Mouse (Mus musculus) heart, embryonic 12.5 days (tissue): ENCODE results near the gene Sf3b1. TPM values are rescaled to one million over a fixed set of nuclear protein-coding genes. Genes with fewer than 3 reads are reported as not detected.

ENCODE experiments used
- ATAC-seq: fragments of 200-750 bp; cut with Nextera tagmentation; 2 replicates; pipeline ENCODE4 v1.8.0; 2017; ENCODE audit warnings: moderate TSS enrichment, moderate library complexity; ENCODE audit not compliant: insufficient number of reproducible peaks, low FRiP score
- H3K27ac ChIP-seq: fragments of 300-500 bp; sonication (generic); 2 replicates; pipeline ENCODE4 v1.5.1; 2016; ENCODE audit warnings: mild to moderate bottlenecking, moderate library complexity; ENCODE audit not compliant: poor library complexity, severe bottlenecking
- H3K27me3 ChIP-seq: fragments of 300-500 bp; sonication (generic); replicated peaks from 2 replicates; pipeline ENCODE4 v1.6.1; 2016; ENCODE audit warnings: mild to moderate bottlenecking, moderate library complexity
- H3K36me3 ChIP-seq: fragments of 300-500 bp; sonication (generic); 2 replicates; pipeline ENCODE4 v1.6.1; 2016; ENCODE audit warnings: mild to moderate bottlenecking, moderate library complexity
- H3K4me1 ChIP-seq: fragments of 300-500 bp; sonication (generic); replicated peaks from 2 replicates; pipeline ENCODE4 v1.6.1; 2016; ENCODE audit warnings: mild to moderate bottlenecking
- H3K4me2 ChIP-seq: fragments of 300-500 bp; sonication (generic); 2 replicates; pipeline ENCODE4 v1.6.1; 2016; ENCODE audit warnings: mild to moderate bottlenecking, moderate library complexity
- H3K4me3 ChIP-seq: fragments of 300-500 bp; sonication (generic); 2 replicates; pipeline ENCODE4 v1.5.1; 2016; ENCODE audit warnings: mild to moderate bottlenecking
- H3K9ac ChIP-seq: fragments of 300-500 bp; sonication (generic); 2 replicates; pipeline ENCODE4 v1.6.1; 2016; ENCODE audit warnings: mild to moderate bottlenecking, moderate library complexity
- H3K9me3 ChIP-seq: fragments of 300-500 bp; sonication (generic); replicated peaks from 2 replicates; pipeline ENCODE4 v1.6.1; 2016; ENCODE audit warnings: mild to moderate bottlenecking, moderate library complexity
- WGBS: fragments of 180-500 bp; shearing (Covaris S2); methylation state at CpG from one replicate; pipeline ENCODE4 v1.1.7; 2016; 5-methylcytosine and 5-hydroxymethylcytosine counted together
- polyA plus RNA-seq: library from polyadenylated mRNA; unstranded; fragments of >200 nt; fragmentation: Nextera tagmentation; extraction: Ambion mirVana; gene quantifications from 2 replicates; pipeline ENCODE4 v1.2.1, GENCODE M21; 2016

Gene Sf3b1
- polyA plus RNA-seq, 1 experiment from 2014 or later = 208 TPM

- H3K36me3 ChIP-seq = peaks cover 16% of the 10 kb centered on the region
- no peaks in the 10 kb centered on the region for H3K9me3 ChIP-seq
- peak; percentile 100 for ATAC-seq
- WGBS = under 1% methylated on average over 46 of the region's 46 CpGs
- peak within 1 kb of the TSS; percentile 98 for H3K4me3 ChIP-seq
- H3K4me2 ChIP-seq = peak within 1 kb of the TSS; percentile 87
- peak within 1 kb of the TSS; percentile 85 for H3K9ac ChIP-seq
- peak within 1 kb of the TSS; percentile 97 for H3K27ac ChIP-seq
- H3K4me1 ChIP-seq = peaks cover 13% of the 10 kb centered on the region
- H3K27me3 ChIP-seq = no peaks in the 10 kb centered on the region
Measured at GRCm38 (mm10) chr1:55052355-55052953, 25.2 kb upstream of the Sf3b1 start, which contains the start of gene Coq10b. TSS of gene Coq10b (plus strand) at chr1:55052770.

- no peaks in the 10 kb centered on the region for H3K27me3 ChIP-seq
- H3K4me3 ChIP-seq = no peak overlapping the region
- peaks cover 11% of the 10 kb centered on the region for H3K36me3 ChIP-seq
- H3K4me1 ChIP-seq = peaks cover 13% of the 10 kb centered on the region
- no peak overlapping the region for H3K27ac ChIP-seq
- ATAC-seq = no peak
- no peaks in the 10 kb centered on the region for H3K9me3 ChIP-seq
- no peak overlapping the region for H3K9ac ChIP-seq
- H3K4me2 ChIP-seq = peak overlapping the region; percentile 87
- 73% methylated on average over 3 of the region's 3 CpGs for WGBS
Measured at GRCm38 (mm10) chr1:55051671-55052070, 24.4 kb upstream of the Sf3b1 start.

DNA sequence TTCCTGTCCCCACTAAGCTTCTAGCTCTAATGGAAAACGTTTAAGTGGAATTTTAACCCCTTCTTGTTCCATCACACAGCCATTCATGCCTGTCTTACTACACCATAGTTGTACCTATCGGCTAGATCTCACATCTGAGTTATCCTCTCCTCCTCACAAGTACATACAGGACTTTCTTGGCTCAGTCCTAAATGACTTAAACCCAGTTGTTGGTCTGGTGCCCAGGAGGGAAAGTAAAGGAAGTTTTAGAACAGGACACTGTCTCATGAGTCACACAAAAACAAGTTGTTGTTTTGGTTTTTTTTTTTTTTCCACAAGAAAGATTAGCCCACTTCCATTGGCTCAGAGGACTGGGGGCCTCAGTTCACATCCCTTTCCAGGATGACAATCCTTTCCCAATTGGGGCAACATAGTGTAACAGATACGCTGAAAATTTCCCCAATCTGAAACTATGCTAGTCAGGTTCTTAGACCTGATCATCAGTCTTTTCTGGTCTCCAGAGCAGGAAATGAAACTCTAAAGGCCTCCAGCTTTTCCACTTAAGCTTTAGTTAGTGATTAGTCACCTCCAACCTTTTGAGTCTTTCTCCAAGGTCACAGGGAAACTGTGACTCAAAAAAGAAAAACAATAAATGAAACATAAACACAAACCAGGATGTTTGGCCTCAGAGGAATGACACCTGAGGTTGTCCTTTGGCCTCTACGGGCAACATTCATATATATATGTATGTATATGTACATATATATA, 21.7 kb upstream of the Sf3b1 start:
- Histone ChIP-seq H3K9ac (no peak overlapping the region), H3K27ac (no peak overlapping the region), H3K4me3 (no peak overlapping the region), H3K27me3 (no peaks in the 10 kb centered on the region), H3K4me2 (no peak overlapping the region), H3K4me1 (peaks cover 8% of the 10 kb centered on the region), H3K36me3 (no peaks in the 10 kb centered on the region), H3K9me3 (no peaks in the 10 kb centered on the region)
- 55% methylated on average over 4 of the region's 4 CpGs for WGBS
- no peak for ATAC-seq

DNA sequence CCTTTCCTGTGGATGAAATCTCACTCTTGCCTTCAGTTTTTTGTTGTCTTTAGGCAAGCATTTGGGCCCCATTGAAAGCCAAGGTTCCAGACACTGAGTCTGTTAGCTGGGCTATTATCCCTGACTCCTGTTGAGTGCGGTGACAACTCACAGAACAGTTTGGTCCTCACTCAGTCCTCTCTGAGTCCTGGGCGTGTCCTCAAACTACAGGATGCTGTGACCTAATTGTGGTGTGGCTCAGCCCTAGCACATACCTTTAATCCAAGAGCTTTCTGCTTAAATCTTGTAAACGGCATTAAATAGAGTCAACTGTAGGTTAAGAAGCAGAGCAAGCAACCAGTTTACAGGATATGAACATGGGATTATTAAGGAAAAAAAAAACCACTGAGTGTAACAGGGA, 15.9 kb upstream of the Sf3b1 start:
- Histone ChIP-seq H3K27me3 (no peaks in the 10 kb centered on the region), H3K27ac (no peak overlapping the region), H3K9me3 (peaks cover 21% of the 10 kb centered on the region), H3K4me2 (no peak overlapping the region), H3K4me3 (no peak overlapping the region), H3K36me3 (no peaks in the 10 kb centered on the region), H3K9ac (no peak overlapping the region), H3K4me1 (no peaks in the 10 kb centered on the region)
- no peak for ATAC-seq
- 71% methylated on average over 3 of the region's 3 CpGs for WGBS

GRCm38 (mm10) chr1:55042246-55042645, 15.0 kb upstream of the Sf3b1 start:
- H3K27me3 ChIP-seq = no peaks in the 10 kb centered on the region
- H3K9me3 ChIP-seq = peaks cover 21% of the 10 kb centered on the region
- H3K4me1 ChIP-seq = no peaks in the 10 kb centered on the region
- H3K9ac ChIP-seq = no peak overlapping the region
- H3K36me3 ChIP-seq = no peaks in the 10 kb centered on the region
- 70% methylated on average over 1 of the region's 1 CpGs for WGBS
- no peak overlapping the region for H3K4me3 ChIP-seq
- no peak overlapping the region for H3K27ac ChIP-seq
- H3K4me2 ChIP-seq = no peak overlapping the region
- no peak for ATAC-seq

- Histone ChIP-seq H3K4me2 (no peak overlapping the region), H3K4me1 (no peaks in the 10 kb centered on the region), H3K27me3 (no peaks in the 10 kb centered on the region), H3K27ac (no peak overlapping the region), H3K9me3 (peaks cover 21% of the 10 kb centered on the region), H3K9ac (no peak overlapping the region), H3K36me3 (no peaks in the 10 kb centered on the region), H3K4me3 (no peak overlapping the region)
- 82% methylated on average over 4 of the region's 4 CpGs for WGBS
- ATAC-seq = peak; percentile 73; the same call in 1 of the 2 replicates
Measured at GRCm38 (mm10) chr1:55041691-55042090, 14.4 kb upstream of the Sf3b1 start.

GRCm38 (mm10) chr1:55039944-55040343, 12.7 kb upstream of the Sf3b1 start:
- no peak overlapping the region for H3K27ac ChIP-seq
- H3K4me3 ChIP-seq = no peak overlapping the region
- H3K9ac ChIP-seq = no peak overlapping the region
- H3K9me3 ChIP-seq = peaks cover 21% of the 10 kb centered on the region
- H3K4me2 ChIP-seq = no peak overlapping the region
- H3K27me3 ChIP-seq = no peaks in the 10 kb centered on the region
- no peaks in the 10 kb centered on the region for H3K4me1 ChIP-seq
- 80% methylated on average over 1 of the region's 1 CpGs for WGBS
- no peaks in the 10 kb centered on the region for H3K36me3 ChIP-seq
- no peak for ATAC-seq

- Histone ChIP-seq H3K4me3 (no peak overlapping the region), H3K27ac (no peak overlapping the region), H3K9me3 (no peaks in the 10 kb centered on the region), H3K4me1 (no peaks in the 10 kb centered on the region), H3K9ac (no peak overlapping the region), H3K4me2 (no peak overlapping the region), H3K27me3 (no peaks in the 10 kb centered on the region), H3K36me3 (no peaks in the 10 kb centered on the region)
- ATAC-seq = no peak
Measured at GRCm38 (mm10) chr1:55031026-55031779, 3.9 kb upstream of the Sf3b1 start.

DNA sequence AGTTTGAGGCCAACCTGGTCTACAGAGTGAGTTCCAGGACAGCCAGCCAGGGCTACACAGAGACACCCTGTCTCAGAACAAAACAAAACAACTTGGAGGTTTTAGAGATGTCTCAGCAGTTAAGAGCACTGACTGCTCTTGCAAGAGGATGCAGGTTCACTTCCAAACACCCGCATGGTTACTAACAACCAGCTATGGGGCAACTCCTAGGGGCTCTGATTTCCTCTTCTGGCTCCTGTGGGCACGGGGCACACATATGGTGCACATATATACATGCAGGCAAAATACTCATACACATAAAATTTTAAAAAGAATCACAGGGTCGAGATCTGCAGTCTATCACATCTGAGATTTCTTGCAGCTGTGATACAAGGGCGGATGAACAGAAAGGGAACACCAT, 2.2 kb upstream of the Sf3b1 start:
- H3K4me1 ChIP-seq = peaks cover 8% of the 10 kb centered on the region
- no peak overlapping the region for H3K27ac ChIP-seq
- no peak overlapping the region for H3K4me2 ChIP-seq
- no peaks in the 10 kb centered on the region for H3K36me3 ChIP-seq
- WGBS = 68% methylated on average over 4 of the region's 4 CpGs
- H3K9me3 ChIP-seq = no peaks in the 10 kb centered on the region
- no peak for ATAC-seq
- no peak overlapping the region for H3K4me3 ChIP-seq
- H3K9ac ChIP-seq = no peak overlapping the region
- H3K27me3 ChIP-seq = no peaks in the 10 kb centered on the region

DNA sequence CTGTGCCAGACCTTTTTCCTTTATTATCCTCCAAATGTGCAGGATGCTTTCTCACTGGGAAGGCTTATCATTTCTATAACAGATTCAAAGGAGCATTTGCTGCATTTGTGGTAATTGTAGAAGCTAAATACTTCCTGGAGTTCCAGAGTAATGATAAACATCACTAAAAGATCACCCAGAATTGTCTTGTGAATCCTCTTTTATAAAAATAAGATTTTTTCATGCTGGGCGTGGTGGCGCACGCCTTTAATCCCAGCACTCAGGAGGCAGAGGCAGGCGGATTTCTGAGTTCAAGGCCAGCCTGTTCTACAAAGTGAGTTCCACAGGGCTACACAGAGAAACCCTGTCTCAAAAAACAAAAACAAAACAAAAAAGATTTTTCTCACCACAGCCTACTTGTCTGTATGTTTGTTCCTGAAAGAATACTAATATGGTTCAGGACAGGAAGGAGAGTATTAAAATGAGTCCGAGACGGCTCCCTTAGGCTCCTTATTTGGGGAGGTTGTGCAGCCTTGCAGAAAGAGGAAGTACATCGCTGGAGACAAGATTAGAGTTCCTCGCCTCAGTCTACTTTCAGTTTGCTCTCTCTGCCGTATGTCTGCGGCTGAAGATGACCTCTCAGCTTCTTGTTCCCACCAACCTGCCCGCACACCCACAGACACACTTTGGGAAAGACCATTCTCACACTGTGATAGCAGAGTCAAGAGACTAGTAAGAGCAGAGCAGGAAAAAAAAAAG, 1.4 kb upstream of the Sf3b1 start:
- Histone ChIP-seq H3K9ac (no peak overlapping the region), H3K27ac (peak overlapping the region; percentile 66), H3K9me3 (no peaks in the 10 kb centered on the region), H3K36me3 (no peaks in the 10 kb centered on the region), H3K4me3 (no peak overlapping the region), H3K4me2 (peak overlapping the region; percentile 34), H3K27me3 (no peaks in the 10 kb centered on the region), H3K4me1 (peaks cover 11% of the 10 kb centered on the region)
- ATAC-seq = no peak
- WGBS = 64% methylated on average over 11 of the region's 11 CpGs

DNA sequence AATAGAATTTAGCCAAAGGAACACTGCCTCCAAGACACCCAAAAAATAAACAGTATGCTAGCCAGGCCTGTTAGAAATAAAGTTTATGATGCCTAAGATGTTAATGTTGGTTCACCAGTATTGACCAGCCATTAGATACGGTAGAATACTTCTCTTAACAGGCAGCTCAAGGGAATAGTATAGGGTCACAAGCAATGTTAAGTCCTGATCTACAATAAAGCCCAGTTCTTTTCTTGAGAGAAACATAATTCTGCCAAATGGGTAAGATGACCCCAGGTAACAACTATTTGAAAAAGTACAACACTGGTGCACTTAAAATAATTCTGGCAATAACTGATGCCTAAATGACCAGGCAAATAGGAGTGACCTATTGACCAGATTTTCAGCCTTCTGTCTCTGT, 685 bp upstream of the Sf3b1 start:
- peak overlapping the region; percentile 99; the same call in 1 of the 2 replicates for H3K9ac ChIP-seq

More for the DNA sequence above, 685 bp upstream of the Sf3b1 start:
- 98% methylated on average over 1 of the region's 1 CpGs for WGBS
- H3K27me3 ChIP-seq = no peaks in the 10 kb centered on the region
- H3K4me2 ChIP-seq = peak overlapping the region; percentile 70
- 0 out of 2 replicates have a peak, but pooled peaks cover 1% of the 10 kb centered on the region for H3K36me3 ChIP-seq
- H3K4me1 ChIP-seq = peaks cover 11% of the 10 kb centered on the region
- ATAC-seq = no peak
- H3K9me3 ChIP-seq = no peaks in the 10 kb centered on the region
- H3K4me3 ChIP-seq = peak overlapping the region; percentile 96
- no peak overlapping the region for H3K27ac ChIP-seq
